Mouse (Mus musculus) cortical plate, adult 2 months (tissue): Measurements from ENCODE around the gene Rhof.

Experiments
- CTCF ChIP-seq: fragments of 200-500 bp; IDR thresholded peaks from 2 replicates; pipeline ENCODE4 v1.5.1; 2011; ENCODE audit warnings: mild to moderate bottlenecking, control low read depth, low read length; ENCODE audit not compliant: insufficient read depth; ENCODE audit errors: extremely low read depth
- POLR2A ChIP-seq: fragments of 200-500 bp; IDR thresholded peaks from 2 replicates; pipeline ENCODE4 v1.6.1; 2011; ENCODE audit warnings: mild to moderate bottlenecking, low read length, control low read depth; ENCODE audit not compliant: insufficient read depth; ENCODE audit errors: extremely low read depth

DNA sequence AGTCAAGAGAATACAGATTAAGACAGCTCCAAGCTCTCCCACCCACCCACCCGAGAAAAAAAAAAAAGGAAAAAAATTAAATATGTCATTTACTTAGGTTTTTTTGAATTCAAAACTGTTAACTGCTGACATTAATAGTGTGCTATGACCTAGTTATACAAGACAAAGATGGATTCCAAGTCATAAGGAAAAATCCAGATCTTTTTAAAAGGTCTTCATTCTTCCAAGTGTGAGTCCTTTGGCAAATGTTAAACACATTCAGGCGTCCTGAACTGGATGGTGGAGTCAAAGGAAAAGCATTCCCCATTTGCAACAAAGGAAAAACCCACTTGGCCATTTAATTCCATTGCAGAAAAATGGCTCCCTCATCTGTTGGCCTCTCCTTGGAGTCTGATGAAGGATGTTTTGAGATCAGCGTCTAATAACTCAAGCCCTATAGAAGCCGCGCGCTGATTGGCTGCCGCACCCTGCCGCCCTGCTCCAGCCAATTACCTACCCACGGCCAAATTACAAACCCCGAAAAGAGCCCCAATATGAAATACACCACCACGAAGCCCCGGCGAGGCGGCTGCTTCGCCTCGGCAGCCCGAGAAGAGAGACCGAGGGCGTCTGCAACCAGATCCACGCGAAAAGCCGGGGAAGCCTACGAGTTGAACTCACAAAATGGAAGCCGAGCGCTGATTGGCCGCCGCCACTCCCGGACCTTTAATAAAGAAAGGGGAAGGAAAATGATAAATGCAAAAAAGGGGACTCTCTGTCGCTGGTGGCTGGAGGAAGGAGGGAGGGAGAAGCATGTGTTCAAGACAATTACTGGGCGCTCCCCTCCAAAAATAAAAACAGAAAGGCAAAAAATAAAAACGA is 8.4 kb upstream of the Rhof start:
- TF ChIP-seq CTCF: no peak
- peak; percentile 90 for TF ChIP-seq POLR2A
